Comparison of ENCODE assay signal across 14 mouse cellular contexts in the genomic region with DNA sequence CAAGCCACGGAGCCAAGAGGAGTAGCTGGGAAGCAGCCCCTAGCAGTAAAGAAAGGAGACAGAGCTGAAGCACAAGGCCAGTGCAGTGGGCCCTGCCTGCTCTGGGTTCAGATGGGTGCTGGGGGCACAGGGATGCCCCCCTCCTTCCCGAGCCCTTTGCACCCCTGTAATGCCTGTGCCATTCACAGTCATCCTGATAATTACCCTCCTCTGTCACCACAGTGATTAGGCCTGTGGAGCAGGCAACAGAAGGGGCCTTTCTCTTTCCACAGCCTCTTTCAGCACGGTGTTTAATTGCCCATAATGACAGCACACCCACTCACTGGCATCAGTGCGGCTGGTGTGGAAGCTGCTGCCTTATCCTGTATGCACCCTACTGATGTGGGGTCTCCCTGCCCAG. TPM values are rescaled to one million over a fixed set of nuclear protein-coding genes. Genes with fewer than 3 reads are reported as not detected.
DNase-seq lines count a peak whose midpoint lies in the region; ATAC-seq lines count a peak whose summit lies in the region.
"Had no signal": no experiment of that assay in that cellular context is flagged by ENCODE, and none has a peak within 500 bp of the region (broad histone marks: within the 10 kb centered on the region; RNA-seq: fewer than 3 reads in every experiment).

No protein-coding gene starts in this region.

- H3K36me3 ChIP-seq in hindbrain, embryonic 10.5 days, result no peaks in the 10 kb centered on the region
- H3K36me3 ChIP-seq in midbrain, embryonic 13.5 days, result no peaks in the 10 kb centered on the region
- H3K36me3 ChIP-seq: G1E; limb, embryonic 15.5 days had no signal

- H3K27ac ChIP-seq in hindbrain, embryonic 10.5 days, result peak overlapping the region; percentile 65
- H3K27ac ChIP-seq in midbrain, embryonic 13.5 days, result peak overlapping the region; percentile 76
- H3K27ac ChIP-seq: limb, embryonic 15.5 days had no signal

- WGBS in hindbrain, embryonic 10.5 days, result 35% methylated on average over 4 of the region's 4 CpGs
- 20% methylated on average over 4 of the region's 4 CpGs for WGBS in midbrain, embryonic 13.5 days

- DNase-seq in embryo, embryonic 10.5 days (ENCODE audit: low spot score), result peak; percentile 15
- no peak for DNase-seq in embryo, embryonic 9.5 days (ENCODE audit: extremely low spot score)
- DNase-seq in brain, adult 2 months (ENCODE audit: low read depth, low spot score), result peak; percentile 65
- no peak for DNase-seq in hindbrain, embryonic 10.5 days (ENCODE audit: low spot score)
- no peak for DNase-seq in cerebellum, adult 11 months
- no peak for DNase-seq in kidney, adult 11 months
- DNase-seq in thymus, postnatal 0 days (ENCODE audit: low spot score), result no peak
- DNase-seq: cerebellum, adult 8-10 months; thymus, postnatal 36 days had no signal

- no peak overlapping the region; the same call in 1 of the 2 replicates for H3K9ac ChIP-seq in midbrain, embryonic 13.5 days (replicated peaks)
- H3K9ac ChIP-seq: limb, embryonic 15.5 days had no signal

- no peaks in the 10 kb centered on the region for H3K9me3 ChIP-seq in hindbrain, embryonic 10.5 days
- no peaks in the 10 kb centered on the region for H3K9me3 ChIP-seq in midbrain, embryonic 13.5 days
- H3K9me3 ChIP-seq: G1E; limb, embryonic 15.5 days had no signal

- peak; percentile 55 for ATAC-seq in midbrain, embryonic 13.5 days
- ATAC-seq: intestine, postnatal 0 days had no signal

- no peak overlapping the region for H3K4me3 ChIP-seq in hindbrain, embryonic 10.5 days
- H3K4me3 ChIP-seq in midbrain, embryonic 13.5 days (replicated peaks), result no peak overlapping the region
- H3K4me3 ChIP-seq: limb, embryonic 15.5 days had no signal

- peaks cover 31% of the 10 kb centered on the region for H3K27me3 ChIP-seq in hindbrain, embryonic 10.5 days (ENCODE audit: insufficient read depth, poor library complexity, severe bottlenecking)
- H3K27me3 ChIP-seq in midbrain, embryonic 13.5 days, result no peaks in the 10 kb centered on the region

- H3K4me2 ChIP-seq in midbrain, embryonic 13.5 days (replicated peaks), result no peak overlapping the region
- H3K4me2 ChIP-seq: heart, embryonic 11.5 days; limb, embryonic 15.5 days had no signal

- H3K4me1 ChIP-seq in hindbrain, embryonic 10.5 days (replicated peaks), result peaks cover 57% of the 10 kb centered on the region
- H3K4me1 ChIP-seq in midbrain, embryonic 13.5 days (replicated peaks), result peaks cover 53% of the 10 kb centered on the region

RNA-seq across cellular contexts. Expression of a gene that starts 28.0 kb away (rescaled TPM):
- 8.8 and 14.4 TPM in 2 replicates for polyA plus RNA-seq in hindbrain, embryonic 10.5 days (2016; fragmentation: Nextera tagmentation; extraction: Ambion mirVana)
- 22.4 and 59.8 TPM in 2 replicates for polyA plus RNA-seq in midbrain, embryonic 13.5 days (2015; fragmentation: Nextera tagmentation; extraction: Ambion mirVana)
- polyA plus RNA-seq in thymus, postnatal 0 days (2015; fragmentation: Nextera tagmentation; extraction: Ambion mirVana), result 0.37 and 1.2 TPM in 2 replicates
- polyA plus RNA-seq: G1E had no signal

Comparison
In these comparisons a context has a peak if more than half of its experiments do, and no peak if none do; other contexts are left out.
1. DNase-seq: peak in embryo, embryonic 10.5 days (single experiment) and brain, adult 2 months (single experiment); none in embryo, embryonic 9.5 days (single experiment), hindbrain, embryonic 10.5 days (single experiment), cerebellum, adult 11 months (single experiment), kidney, adult 11 months (single experiment) and thymus, postnatal 0 days (single experiment).